Mouse (Mus musculus): Measurements from ENCODE around the gene Tbc1d23.

DNA sequence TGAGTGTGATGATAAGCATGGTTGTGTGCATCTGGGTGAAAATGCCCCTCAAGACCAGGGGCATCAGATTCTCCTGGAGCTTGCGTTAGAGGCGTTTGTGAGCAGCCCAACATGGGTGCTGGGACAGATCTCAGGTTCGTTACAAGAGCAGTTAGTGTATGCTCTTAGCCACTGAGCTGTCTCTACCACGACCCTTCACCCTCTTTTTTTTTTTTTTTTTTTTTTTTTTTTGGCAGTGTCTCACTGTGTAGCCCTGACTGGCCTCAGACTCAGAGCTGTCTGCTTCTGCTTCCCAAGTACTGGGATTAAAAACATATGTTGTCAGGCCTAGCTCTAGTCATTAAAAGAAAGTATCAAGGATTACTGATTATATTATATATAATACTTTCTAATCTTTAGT lies 105.0 kb downstream of the Tbc1d23 start:
- no peak for TF ChIP-seq CTCF (IDR thresholded peaks at IDR 0.05; ENCODE audit: extremely low read depth, insufficient read length, insufficient replicate concordance, low read depth, low read length)
- no peak for TF ChIP-seq POLR2A (IDR thresholded peaks at IDR 0.05; ENCODE audit: low read depth, low read length)

Measured in small intestine, adult 2 months (tissue).